Mouse (Mus musculus): ENCODE measurements around the gene Adk.
"Not testable (repeated sequence)": the region's sequence is repeated elsewhere in the genome, so short reads cannot be mapped to it uniquely, and the experiment has no call there.

Adk gene

GRCm38 (mm10) chr14:21064321-21064720 lies 11.9 kb downstream of the Adk start:
- no peak for DNase-seq (ENCODE audit: low read depth, low spot score)

- no peak for DNase-seq (ENCODE audit: low read depth, low spot score)
Observed at GRCm38 (mm10) chr14:21065490-21066162, 13.3 kb downstream of the Adk start.

GRCm38 (mm10) chr14:21069594-21069993 lies 17.2 kb downstream of the Adk start:
- DNase-seq (ENCODE audit: low read depth, low spot score) = peak; percentile 42

- DNase-seq (ENCODE audit: low read depth, low spot score) = no peak
Observed at GRCm38 (mm10) chr14:21073981-21074380, 21.6 kb downstream of the Adk start.

GRCm38 (mm10) chr14:21074398-21075320 lies 22.3 kb downstream of the Adk start:
- DNase-seq (ENCODE audit: low read depth, low spot score) = no peak

GRCm38 (mm10) chr14:21075751-21076500 lies 23.6 kb downstream of the Adk start:
- peak; percentile 96 for DNase-seq (ENCODE audit: low read depth, low spot score)

GRCm38 (mm10) chr14:21076501-21077194 lies 24.3 kb downstream of the Adk start:
- DNase-seq (ENCODE audit: low read depth, low spot score) = no peak

- DNase-seq (ENCODE audit: low read depth, low spot score) = peak; percentile 31
Observed at GRCm38 (mm10) chr14:21077939-21078338, 25.6 kb downstream of the Adk start.

GRCm38 (mm10) chr14:21078511-21078910 lies 26.1 kb downstream of the Adk start:
- DNase-seq (ENCODE audit: low read depth, low spot score) = no peak

GRCm38 (mm10) chr14:21082823-21083222 lies 30.4 kb downstream of the Adk start:
- no peak for DNase-seq (ENCODE audit: low read depth, low spot score)

GRCm38 (mm10) chr14:21085666-21086065 lies 33.3 kb downstream of the Adk start:
- DNase-seq (ENCODE audit: low read depth, low spot score) = no peak

- no peak for DNase-seq (ENCODE audit: low read depth, low spot score)
Observed at GRCm38 (mm10) chr14:21086106-21086505, 33.7 kb downstream of the Adk start.

GRCm38 (mm10) chr14:21086827-21087351 lies 34.5 kb downstream of the Adk start:
- no peak for DNase-seq (ENCODE audit: low read depth, low spot score)

- DNase-seq (ENCODE audit: low read depth, low spot score) = no peak
Observed at GRCm38 (mm10) chr14:21087390-21088060, 35.2 kb downstream of the Adk start.

- DNase-seq (ENCODE audit: low read depth, low spot score) = no peak
Observed at GRCm38 (mm10) chr14:21088731-21089130, 36.4 kb downstream of the Adk start.

- DNase-seq (ENCODE audit: low read depth, low spot score) = no peak
Observed at GRCm38 (mm10) chr14:21090400-21090799, 38.0 kb downstream of the Adk start.

- no peak for DNase-seq (ENCODE audit: low read depth, low spot score)
Observed at GRCm38 (mm10) chr14:21090930-21091486, 38.6 kb downstream of the Adk start.

GRCm38 (mm10) chr14:21094161-21094560 lies 41.8 kb downstream of the Adk start:
- not testable (repeated sequence) for DNase-seq (ENCODE audit: low read depth, low spot score)

- no peak for DNase-seq (ENCODE audit: low read depth, low spot score)
Observed at GRCm38 (mm10) chr14:21096279-21096678, 43.9 kb downstream of the Adk start.

GRCm38 (mm10) chr14:21096689-21097088 lies 44.3 kb downstream of the Adk start:
- no peak for DNase-seq (ENCODE audit: low read depth, low spot score)
